Mouse (Mus musculus) cerebellum, adult 2 months (tissue): ENCODE measurements around the gene Cmtr1. TPM values are rescaled to one million over a fixed set of nuclear protein-coding genes. Genes with fewer than 3 reads are reported as not detected.

ENCODE experiments used
- DNase-seq, 2 experiments: peaks; one replicate each; pipeline ENCODE4 v3.0.0; 2021
- H3K27ac ChIP-seq: fragments of 200-500 bp; 2 replicates; pipeline ENCODE4 v1.5.1; 2012; ENCODE audit warnings: low read length, control low read depth, inconsistent platforms; ENCODE audit not compliant: insufficient read depth
- H3K27me3 ChIP-seq: fragments of 200-500 bp; 2 replicates; pipeline ENCODE4 v1.6.1; 2012; ENCODE audit warnings: inconsistent platforms, mild to moderate bottlenecking, low read length, moderate library complexity; ENCODE audit not compliant: control insufficient read depth, insufficient read depth
- H3K4me1 ChIP-seq: fragments of 200-500 bp; 2 replicates; pipeline ENCODE4 v1.6.1; 2011; ENCODE audit warnings: low read length; ENCODE audit not compliant: control insufficient read depth, insufficient read depth
- H3K4me3 ChIP-seq: fragments of 200-500 bp; replicated peaks from 2 replicates; pipeline ENCODE3; 2011; ENCODE audit warnings: mild to moderate bottlenecking, low read depth, low read length, control low read depth; ENCODE audit not compliant: insufficient read depth
- CTCF ChIP-seq: fragments of 200-500 bp; IDR thresholded peaks from 2 replicates; pipeline ENCODE4 v1.5.1; 2011; ENCODE audit warnings: low read depth, mild to moderate bottlenecking, control low read depth, low read length, moderate library complexity, borderline replicate concordance; ENCODE audit not compliant: insufficient read depth
- POLR2A ChIP-seq: fragments of 200-500 bp; IDR thresholded peaks from 2 replicates; pipeline ENCODE4 v1.6.1; 2011; ENCODE audit warnings: low read length, control low read depth, borderline replicate concordance; ENCODE audit not compliant: insufficient read depth
- WGBS: fragments of 180-500 bp; shearing (Covaris S2); methylation state at CpG from one replicate; pipeline ENCODE4 v1.1.7; 2018; 5-methylcytosine and 5-hydroxymethylcytosine counted together
- polyA plus RNA-seq: library from polyadenylated mRNA; depleted of rRNA; stranded (reverse); fragments of >200 nt; gene quantifications from 2 replicates; pipeline ENCODE4 v1.2.3, GENCODE M21; 2012

The Cmtr1 gene
- polyA plus RNA-seq, 1 experiment: 96.5 TPM

DNA sequence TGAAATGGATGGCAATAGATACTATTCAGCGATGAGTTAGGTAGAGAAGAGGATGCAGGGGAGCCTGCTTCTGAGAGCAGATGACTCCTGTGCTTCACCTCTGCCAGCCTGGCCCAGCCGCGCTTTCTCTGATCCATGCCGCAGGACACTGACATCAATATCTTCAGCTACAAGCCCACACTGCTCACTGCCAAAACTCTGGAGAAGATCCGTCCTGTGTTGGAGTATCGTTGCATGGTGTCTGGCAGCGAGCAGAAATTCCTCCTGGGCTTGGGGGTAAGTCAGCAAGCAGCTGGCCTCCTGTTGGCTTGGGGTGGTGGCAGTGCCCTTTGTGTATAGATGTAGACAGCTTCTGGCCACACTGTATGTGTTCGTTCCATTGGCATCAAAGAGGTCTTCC is 36.5 kb downstream of the Cmtr1 start:
- 43% methylated on average over 8 of the region's 8 CpGs for WGBS
- TF ChIP-seq POLR2A (no peak), CTCF (no peak)
- no peak for DNase-seq
- Histone ChIP-seq H3K27me3 (no peaks in the 10 kb centered on the region), H3K4me1 (peaks cover 3% of the 10 kb centered on the region; the same call in 1 of the 2 replicates), H3K27ac (no peak overlapping the region), H3K4me3 (no peak overlapping the region)

DNA sequence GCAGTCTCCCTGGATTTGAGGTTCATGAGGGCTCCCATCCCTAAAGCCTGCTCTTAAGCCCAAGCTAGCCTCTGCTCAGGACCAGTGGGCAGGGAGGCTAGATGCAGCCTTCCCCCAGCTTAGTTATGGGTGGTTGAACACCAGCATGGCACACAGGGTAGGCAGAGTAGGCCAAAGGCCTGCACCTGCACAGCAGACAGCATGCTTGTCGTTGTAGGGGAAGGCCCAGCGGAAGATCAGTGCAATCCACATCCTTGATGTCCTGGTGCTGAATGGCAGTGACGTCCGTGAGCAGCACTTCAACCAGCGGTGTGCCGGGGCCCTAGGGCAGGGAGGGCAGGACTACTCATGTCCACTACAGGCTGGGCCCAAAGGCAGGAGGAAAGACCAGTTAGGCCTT is 38.0 kb downstream of the Cmtr1 start:
- Histone ChIP-seq H3K4me1 (peaks cover 17% of the 10 kb centered on the region), H3K27me3 (no peaks in the 10 kb centered on the region), H3K27ac (no peak overlapping the region), H3K4me3 (no peak overlapping the region)
- TF ChIP-seq POLR2A (no peak), CTCF (no peak)
- no peak for DNase-seq
- WGBS: 88% methylated on average over 6 of the region's 6 CpGs

DNA sequence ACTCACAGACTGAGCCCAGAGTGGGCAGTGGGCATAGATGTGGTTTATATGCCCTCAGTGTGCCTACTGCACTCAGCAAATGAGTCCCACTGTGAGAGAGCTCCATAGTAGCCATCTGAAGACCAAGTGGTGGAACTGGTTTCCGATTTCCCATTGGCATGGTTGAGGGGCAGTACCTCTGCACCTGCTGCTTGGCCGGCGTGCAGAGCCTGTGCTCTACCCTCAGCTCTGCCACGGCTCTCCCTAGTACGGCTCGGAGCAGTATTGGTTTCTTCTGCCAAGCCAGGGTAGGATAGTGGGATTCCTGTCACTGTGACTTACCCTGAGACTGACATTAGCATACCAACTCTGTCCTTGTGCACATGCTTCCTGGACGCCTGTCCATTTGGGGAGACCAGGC is 40.2 kb downstream of the Cmtr1 start:
- WGBS: 78% methylated on average over 7 of the region's 7 CpGs
- Histone ChIP-seq H3K4me1 (peaks cover 23% of the 10 kb centered on the region), H3K27me3 (no peaks in the 10 kb centered on the region), H3K4me3 (no peak overlapping the region), H3K27ac (no peak overlapping the region)
- DNase-seq: no peak
- TF ChIP-seq POLR2A (no peak), CTCF (no peak)

DNA sequence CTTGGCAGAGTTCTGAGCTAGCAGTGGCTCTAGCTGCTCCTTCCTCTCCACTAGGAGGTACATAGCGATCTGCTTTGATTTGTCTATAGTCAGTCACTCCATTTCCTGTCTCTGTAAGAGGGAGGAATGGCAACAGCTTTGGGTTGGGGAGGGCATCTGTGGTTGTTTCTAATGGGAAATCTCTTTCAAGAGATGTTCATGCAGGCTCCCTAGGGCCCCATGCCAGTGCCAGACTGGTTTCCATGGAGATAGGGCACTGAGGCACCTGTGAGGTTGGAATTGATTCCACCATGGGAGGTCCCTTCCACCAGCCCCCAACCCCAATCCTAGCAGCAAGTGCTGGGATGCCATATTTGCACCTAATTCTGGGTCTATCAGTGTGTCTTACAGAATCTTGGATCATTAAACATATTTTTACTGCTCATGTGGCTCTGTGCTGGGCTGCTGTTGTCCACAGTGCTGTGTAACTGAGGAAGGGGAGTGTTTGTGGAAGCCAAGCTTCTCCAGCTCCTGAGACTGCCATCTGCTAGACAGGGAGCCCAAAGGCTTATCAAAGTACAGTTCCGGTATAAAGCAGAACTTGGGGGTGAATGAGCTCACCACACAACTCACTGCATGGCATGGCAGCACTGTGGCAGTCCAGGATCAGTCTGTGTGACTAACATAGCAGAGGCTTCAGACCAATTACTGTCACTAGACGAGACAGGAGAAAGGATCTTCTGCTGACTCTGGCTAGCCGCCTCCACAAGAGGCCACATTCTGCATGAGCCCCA is 42.7 kb downstream of the Cmtr1 start:
- H3K27ac ChIP-seq: no peak overlapping the region; the same call in 1 of the 2 replicates
- 35% methylated on average over 4 of the region's 4 CpGs for WGBS
- 0 out of 2 replicates have a peak, but pooled peaks have one; percentile 13 for TF ChIP-seq POLR2A
- no peak for TF ChIP-seq CTCF

DNA sequence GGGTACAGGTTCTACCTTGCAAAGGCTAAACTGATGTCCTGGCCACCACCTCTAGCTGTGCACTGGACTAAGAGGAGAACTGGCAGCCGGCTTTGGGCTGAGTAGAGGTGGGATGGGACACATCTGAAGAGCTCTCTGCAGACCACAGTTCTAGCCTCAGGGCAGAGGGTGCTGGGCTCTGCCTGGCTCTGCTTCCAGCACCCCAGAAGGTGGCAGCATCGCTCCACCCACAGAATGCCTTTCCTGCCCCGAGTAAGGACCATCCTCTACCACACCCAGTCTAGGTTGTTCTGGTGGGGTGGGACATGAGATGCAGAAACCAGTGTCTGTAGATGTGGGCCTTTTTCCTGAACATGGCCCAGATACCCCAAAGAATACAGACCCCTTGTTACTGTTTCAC is 44.4 kb downstream of the Cmtr1 start:
- H3K27me3 ChIP-seq: no peaks in the 10 kb centered on the region
- DNase-seq: peak; percentile 61 to 72
- H3K4me3 ChIP-seq: no peak overlapping the region
- peaks cover 32% of the 10 kb centered on the region for H3K4me1 ChIP-seq
- no peak overlapping the region for H3K27ac ChIP-seq
- TF ChIP-seq POLR2A (no peak), CTCF (peak; percentile 94)
- WGBS: 45% methylated on average over 3 of the region's 3 CpGs

More for the DNA sequence above, 42.7 kb downstream of the Cmtr1 start:
- Histone ChIP-seq H3K27me3 (no peaks in the 10 kb centered on the region), H3K4me3 (no peak overlapping the region), H3K4me1 (peaks cover 24% of the 10 kb centered on the region)
- no peak for DNase-seq

GRCm38 (mm10) chr17:29705881-29706280 is 45.5 kb downstream of the Cmtr1 start:
- 79% methylated on average over 5 of the region's 5 CpGs for WGBS
- TF ChIP-seq POLR2A (no peak), CTCF (no peak)
- Histone ChIP-seq H3K4me1 (peaks cover 43% of the 10 kb centered on the region), H3K27me3 (no peaks in the 10 kb centered on the region), H3K27ac (no peak overlapping the region), H3K4me3 (no peak overlapping the region)
- DNase-seq: no peak

DNA sequence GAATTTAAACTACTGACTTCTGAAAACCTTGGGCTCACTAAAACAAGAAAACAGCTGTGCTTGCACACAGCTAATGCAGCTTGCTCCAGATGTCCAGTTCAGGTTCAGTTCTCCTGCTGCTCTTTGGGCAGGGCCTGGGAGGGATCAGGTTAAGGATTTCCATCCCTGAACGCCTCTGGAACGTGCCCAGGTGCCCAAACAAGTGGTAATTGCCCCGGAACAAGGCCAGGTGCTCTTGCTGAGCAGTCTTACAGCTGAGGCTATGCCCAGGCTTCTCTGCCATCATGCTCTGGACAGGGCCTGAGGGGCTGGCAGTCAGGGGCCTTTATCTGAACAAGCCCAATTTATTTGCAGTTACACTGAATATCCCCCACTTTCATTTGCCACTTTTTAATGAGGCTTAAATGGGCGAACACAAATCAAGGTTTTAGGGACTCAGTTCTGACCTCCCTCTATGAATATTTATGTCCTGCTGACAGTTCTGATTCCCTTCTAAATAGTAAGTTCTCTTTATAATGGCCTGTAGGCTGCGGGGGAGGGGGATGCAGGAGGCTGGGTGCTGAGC is 46.7 kb downstream of the Cmtr1 start:
- H3K27me3 ChIP-seq: no peaks in the 10 kb centered on the region
- no peak overlapping the region for H3K27ac ChIP-seq
- H3K4me1 ChIP-seq: peaks cover 52% of the 10 kb centered on the region
- no peak for TF ChIP-seq CTCF
- TF ChIP-seq POLR2A: no peak
- WGBS: 55% methylated on average over 5 of the region's 5 CpGs
- H3K4me3 ChIP-seq: no peak overlapping the region
- no peak for DNase-seq

- no peaks in the 10 kb centered on the region for H3K27me3 ChIP-seq
- H3K4me3 ChIP-seq: no peak overlapping the region
These were observed 48.4 kb downstream of the Cmtr1 start for GRCm38 (mm10) chr17:29708783-29709182.

More at GRCm38 (mm10) chr17:29708783-29709182, 48.4 kb downstream of the Cmtr1 start:
- TF ChIP-seq CTCF (no peak), POLR2A (no peak)
- H3K4me1 ChIP-seq: peaks cover 41% of the 10 kb centered on the region
- no peak for DNase-seq
- WGBS: 86% methylated on average over 5 of the region's 5 CpGs
- H3K27ac ChIP-seq: no peak overlapping the region
